Mouse (Mus musculus) megakaryocyte-erythroid progenitor cell, adult 5 weeks (primary cell): ENCODE results near the gene Olfr553. TPM values are rescaled to one million over a fixed set of nuclear protein-coding genes. Genes with fewer than 3 reads are reported as not detected.

Experiments
- polyA plus RNA-seq: library from polyadenylated mRNA; stranded (reverse); fragments of >175 nt; gene quantifications from 2 replicates; pipeline ENCODE4 v1.2.3, GENCODE M21; 2012

Gene Olfr553
- polyA plus RNA-seq, result not detected in 2 replicates

DNA sequence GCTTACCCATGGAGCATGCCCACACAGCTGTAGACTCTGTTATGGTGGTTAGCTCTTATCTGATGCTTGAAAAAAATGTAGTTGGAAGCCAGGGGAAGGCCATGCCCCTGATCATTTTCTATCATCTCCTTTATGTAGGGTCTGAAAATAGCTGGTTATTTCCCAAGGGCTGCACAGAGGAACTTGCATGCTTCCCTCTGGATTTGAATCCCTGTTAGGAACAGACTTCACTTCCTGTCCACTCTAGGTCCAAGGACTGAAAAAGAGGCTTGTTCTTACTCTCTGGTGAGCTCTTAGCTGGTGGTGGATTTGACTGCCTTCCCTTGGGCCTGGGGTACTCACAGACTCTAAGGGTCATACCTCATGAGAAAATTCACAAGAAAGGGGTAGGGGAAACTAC lies at the start of gene Olfr553:
Gene Olfr553 (minus strand): TSS at position 101 of the 400 bp plus-strand sequence.

DNA sequence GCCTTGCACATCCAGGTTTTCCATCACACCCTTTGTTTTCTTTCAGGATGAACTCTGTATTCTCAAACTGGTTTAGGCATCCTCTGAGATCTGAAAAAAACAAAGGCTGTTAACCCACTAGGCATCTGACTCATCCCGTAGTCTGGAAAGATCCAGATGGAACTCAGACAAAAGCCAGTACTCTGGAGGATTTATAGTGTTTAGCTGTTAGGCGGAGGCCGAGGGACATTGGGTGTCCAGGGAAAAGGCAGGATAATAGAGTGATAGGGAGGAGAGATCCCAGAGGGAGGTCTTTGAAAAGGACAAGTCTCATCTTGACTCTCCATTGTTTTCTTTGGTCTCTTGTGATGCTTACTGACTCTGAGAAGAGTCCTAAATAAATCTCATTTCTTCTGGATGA lies 46.6 kb upstream of the Olfr553 start, which contains the start of gene Olfr556:
Gene Olfr556 (plus strand): TSS at position 301 of the 400 bp plus-strand sequence.

DNA sequence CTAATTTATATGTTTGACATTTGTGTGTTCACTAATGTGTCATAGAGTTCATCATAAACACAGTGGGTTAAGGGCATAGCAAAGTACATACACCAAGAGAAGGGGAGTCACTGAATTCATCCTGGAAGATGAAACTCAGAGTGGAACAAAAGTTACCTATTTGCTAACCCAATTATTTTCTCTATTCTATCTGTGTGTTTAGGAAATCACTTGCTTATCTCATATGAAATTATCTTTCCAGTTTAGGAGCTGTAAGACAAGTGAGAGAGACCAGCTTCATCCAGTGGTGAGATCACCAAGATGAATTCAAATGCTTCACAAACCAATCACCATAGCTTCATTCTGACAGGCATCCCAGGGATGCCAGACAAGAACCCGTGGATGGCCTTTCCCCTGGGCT lies 40.5 kb upstream of the Olfr553 start, which contains the start of gene Olfr555:
Gene Olfr555 (plus strand): TSS at position 301 of the 400 bp plus-strand sequence.

GRCm38 (mm10) chr7:102638132-102638531 lies 20.1 kb upstream of the Olfr553 start, which contains the start of gene Olfr554:
Gene Olfr554 (plus strand): TSS chr7:102638432.

GRCm38 (mm10) chr7:102597378-102598031 lies 20.5 kb downstream of the Olfr553 start, which contains the start of gene Olfr552:
Gene Olfr552 (plus strand): TSS chr7:102597770.

DNA sequence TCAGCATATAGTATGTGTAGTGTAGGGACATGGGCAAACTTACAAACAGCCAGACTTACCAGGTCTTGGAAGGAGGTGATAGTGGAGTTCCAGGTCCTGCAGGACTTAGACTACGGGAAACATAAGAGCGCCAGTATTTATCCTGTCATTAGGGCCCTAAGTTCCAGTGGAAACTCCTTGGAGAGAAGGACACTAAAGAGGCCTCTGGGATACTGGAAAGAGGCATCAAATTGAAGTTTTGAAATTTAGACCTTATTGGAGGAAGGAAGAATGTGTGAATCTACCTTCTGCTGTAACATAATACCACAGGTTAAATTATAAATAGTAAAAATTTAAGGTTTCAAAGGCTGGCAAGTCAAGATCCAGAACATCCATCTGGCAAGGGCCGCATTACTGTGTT lies 26.2 kb downstream of the Olfr553 start, which contains the start of gene Olfr551:
Gene Olfr551 (minus strand): TSS at position 101 of the 400 bp plus-strand sequence.

DNA sequence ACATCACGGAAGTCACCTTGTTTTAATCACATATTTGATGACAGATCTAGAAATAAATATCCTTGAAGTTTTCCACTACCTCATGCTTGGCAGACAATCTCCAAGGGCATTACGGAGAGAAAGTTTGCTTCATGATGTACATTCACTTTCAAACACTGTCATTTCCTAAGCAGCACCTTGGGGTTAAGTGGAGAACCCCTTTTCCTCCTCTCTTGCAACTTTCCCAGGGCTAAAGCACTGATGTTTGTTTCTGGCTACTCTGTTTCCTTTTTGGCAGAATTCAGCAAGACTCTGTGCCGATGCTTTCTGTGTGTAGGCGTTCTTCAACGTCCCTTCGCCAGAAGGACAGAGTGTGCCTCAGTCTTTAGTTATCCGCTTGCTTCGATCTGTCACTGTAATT lies 46.9 kb downstream of the Olfr553 start, which contains the start of gene Olfr550:
Gene Olfr550 (plus strand): TSS at position 301 of the 400 bp plus-strand sequence.

DNA sequence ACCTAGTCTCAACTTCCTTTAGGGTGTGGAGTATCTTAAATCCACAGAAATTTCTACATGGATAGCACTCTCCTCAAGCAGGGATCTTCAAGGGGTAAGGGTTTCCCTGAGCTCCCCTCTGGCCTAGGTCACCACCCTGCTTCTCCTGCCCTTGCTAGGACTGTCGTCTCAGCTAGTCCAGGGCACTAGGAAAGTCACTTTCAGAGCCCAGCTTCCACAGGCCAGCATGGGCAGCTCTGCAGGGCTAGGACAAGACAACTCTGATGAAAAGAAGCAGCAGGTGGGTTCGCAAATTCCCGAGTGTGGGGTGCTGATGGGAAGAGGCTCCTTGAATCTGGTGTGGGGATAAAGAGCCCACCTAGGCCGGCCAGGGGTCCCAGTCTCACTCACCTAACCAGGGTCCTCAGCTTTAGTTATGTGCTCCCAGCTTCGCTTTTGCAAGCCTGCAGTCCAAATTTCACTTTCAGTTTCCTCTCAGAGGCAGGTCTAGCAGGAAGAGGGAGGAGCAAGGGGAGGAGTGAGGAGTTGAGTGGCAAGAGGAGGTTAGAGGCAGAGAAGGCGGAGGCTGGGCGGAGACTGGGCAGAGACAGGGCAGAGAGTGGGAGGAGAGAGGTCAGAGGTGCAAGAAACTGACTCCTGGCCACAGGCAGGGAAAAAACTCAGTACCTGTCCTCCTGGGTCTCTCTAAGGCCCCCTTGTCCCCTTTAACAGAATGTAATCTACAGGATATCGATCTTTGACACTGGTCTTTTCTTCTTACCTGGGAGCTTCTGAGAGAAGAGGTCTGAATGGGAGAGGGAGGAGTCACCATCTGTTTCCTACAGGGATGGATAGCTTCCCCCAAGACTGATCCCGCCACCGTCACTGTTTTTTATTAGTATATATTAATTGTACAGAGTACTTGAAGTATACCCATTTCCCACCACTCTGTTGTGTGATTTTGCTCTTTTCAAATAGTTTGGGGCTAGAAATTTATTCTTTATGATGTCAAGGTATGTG lies 52.7 kb downstream of the Olfr553 start, which contains the start of gene Trim21:
Gene Trim21 (minus strand): TSS at position 488 of the 999 bp plus-strand sequence.

Other genes starting within 250 kb of the Olfr553 start
- 32.2 and 50.2 TPM in 2 replicates for gene Rrm1, start 176.5 kb downstream of the Olfr553 start, polyA plus RNA-seq
- gene Olfr543, start 136.5 kb downstream of the Olfr553 start, polyA plus RNA-seq, result not detected in 2 replicates
- gene Olfr544, start 129.9 kb downstream of the Olfr553 start, polyA plus RNA-seq, result not detected in 2 replicates
- gene Olfr545, start 118.6 kb downstream of the Olfr553 start, polyA plus RNA-seq, result not detected in 2 replicates
- gene Olfr547, start 83.5 kb downstream of the Olfr553 start, polyA plus RNA-seq, result not detected in 2 replicates
- gene Olfr548-ps1, start 77.3 kb downstream of the Olfr553 start, polyA plus RNA-seq, result not detected in 2 replicates
- not detected in 2 replicates for gene Olfr549, start 68.3 kb downstream of the Olfr553 start, polyA plus RNA-seq
- 6.4 and 9.6 TPM in 2 replicates for gene Trim21, start 52.7 kb downstream of the Olfr553 start, polyA plus RNA-seq
- gene Olfr550, start 46.8 kb downstream of the Olfr553 start, polyA plus RNA-seq, result not detected in 2 replicates
- gene Olfr551, start 26.3 kb downstream of the Olfr553 start, polyA plus RNA-seq, result 0.04 TPM in 1 of 2 replicates, not detected in the other
- not detected in 2 replicates for gene Olfr552, start 20.4 kb downstream of the Olfr553 start, polyA plus RNA-seq
- gene Olfr554, start 20.2 kb upstream of the Olfr553 start, polyA plus RNA-seq, result not detected in 2 replicates
- gene Olfr555, start 40.6 kb upstream of the Olfr553 start, polyA plus RNA-seq, result not detected in 2 replicates
- not detected in 2 replicates for gene Olfr556, start 46.7 kb upstream of the Olfr553 start, polyA plus RNA-seq
- gene Trim68, start 69.1 kb upstream of the Olfr553 start, polyA plus RNA-seq, result 1.6 and 1.8 TPM in 2 replicates
- not detected in 2 replicates for gene Olfr557, start 77.7 kb upstream of the Olfr553 start, polyA plus RNA-seq
- not detected in 2 replicates for gene Olfr558, start 84.0 kb upstream of the Olfr553 start, polyA plus RNA-seq
- gene Olfr33, start 100.9 kb upstream of the Olfr553 start, polyA plus RNA-seq, result not detected in 2 replicates
- not detected in 2 replicates for gene Olfr559, start 109.3 kb upstream of the Olfr553 start, polyA plus RNA-seq
- gene Olfr560, start 141.1 kb upstream of the Olfr553 start, polyA plus RNA-seq, result not detected in 2 replicates
- 0.01 and 0.03 TPM in 2 replicates for gene Olfr78, start 141.3 kb upstream of the Olfr553 start, polyA plus RNA-seq
- not detected in 2 replicates for gene Olfr561, start 153.0 kb upstream of the Olfr553 start, polyA plus RNA-seq
- gene Olfr564, start 185.3 kb upstream of the Olfr553 start, polyA plus RNA-seq, result not detected in 2 replicates
- not detected in 2 replicates for gene Olfr566, start 240.5 kb upstream of the Olfr553 start, polyA plus RNA-seq